Mouse (Mus musculus) bone marrow macrophage, adult 2 months (primary cell): ENCODE data around the gene C1qtnf12. TPM values are rescaled to one million over a fixed set of nuclear protein-coding genes. Genes with fewer than 3 reads are reported as not detected.

Experiments
- H3K27ac ChIP-seq: 2 replicates; pipeline ENCODE4 v1.5.1; 2012; ENCODE audit warnings: low read depth, low read length; ENCODE audit not compliant: insufficient read depth
- H3K4me1 ChIP-seq: 2 replicates; pipeline ENCODE4 v1.6.1; 2012; ENCODE audit warnings: low read length; ENCODE audit not compliant: control insufficient read depth, insufficient read depth
- H3K4me3 ChIP-seq: 2 replicates; pipeline ENCODE4 v1.5.1; 2012; ENCODE audit warnings: mild to moderate bottlenecking, low read length, moderate library complexity; ENCODE audit not compliant: insufficient read depth
- CTCF ChIP-seq: IDR thresholded peaks from 2 replicates; pipeline ENCODE4 v1.5.1; 2012; ENCODE audit warnings: low read depth, mild to moderate bottlenecking, low read length, moderate library complexity
- POLR2A ChIP-seq: IDR thresholded peaks from 2 replicates; pipeline ENCODE4 v1.6.1; 2012; ENCODE audit warnings: mild to moderate bottlenecking, low read depth, low read length, borderline replicate concordance
- polyA plus RNA-seq: library from polyadenylated mRNA; stranded (reverse); fragments of >200 nt; gene quantifications from 2 replicates; pipeline ENCODE4 v1.2.4, GENCODE M21; 2012; ENCODE audit not compliant: missing spikeins, insufficient read depth, insufficient read length

C1qtnf12 gene
- polyA plus RNA-seq, 1 experiment = 32.4 TPM

- Histone ChIP-seq H3K4me1 (peaks cover 13% of the 10 kb centered on the region), H3K4me3 (peak overlapping the region; percentile 93), H3K27ac (peak overlapping the region; percentile 98)
- peak; percentile 27; the same call in 1 of the 2 replicates for TF ChIP-seq POLR2A
- TF ChIP-seq CTCF = no peak
Measured at GRCm38 (mm10) chr4:155992906-155993547, 30.9 kb downstream of the C1qtnf12 start.

GRCm38 (mm10) chr4:155993606-155994005 lies 31.5 kb downstream of the C1qtnf12 start:
- peak overlapping the region; percentile 98 for H3K27ac ChIP-seq
- H3K4me3 ChIP-seq = peak overlapping the region; percentile 93
- no peak for TF ChIP-seq CTCF
- no peak for TF ChIP-seq POLR2A
- H3K4me1 ChIP-seq = peaks cover 13% of the 10 kb centered on the region

- Histone ChIP-seq H3K4me3 (no peak overlapping the region), H3K27ac (no peak overlapping the region), H3K4me1 (no peaks in the 10 kb centered on the region)
- TF ChIP-seq POLR2A = no peak
- TF ChIP-seq CTCF = no peak
Measured at GRCm38 (mm10) chr4:156004109-156004508, 42.0 kb downstream of the C1qtnf12 start.

GRCm38 (mm10) chr4:156008369-156008768 lies 46.3 kb downstream of the C1qtnf12 start:
- H3K4me3 ChIP-seq = no peak overlapping the region
- H3K4me1 ChIP-seq = no peaks in the 10 kb centered on the region
- TF ChIP-seq POLR2A = no peak
- no peak for TF ChIP-seq CTCF
- H3K27ac ChIP-seq = no peak overlapping the region

- no peak within 1 kb of the TSS for H3K27ac ChIP-seq
- TF ChIP-seq POLR2A = no peak
- no peak for TF ChIP-seq CTCF
- no peak within 1 kb of the TSS for H3K4me3 ChIP-seq
- no peaks in the 10 kb centered on the region for H3K4me1 ChIP-seq
Measured at GRCm38 (mm10) chr4:156013637-156014036, 51.5 kb downstream of the C1qtnf12 start, which contains the start of gene Tnfrsf4. TSS of gene Tnfrsf4 (plus strand) at chr4:156013843.

- no peaks in the 10 kb centered on the region for H3K4me1 ChIP-seq
- TF ChIP-seq CTCF (no peak), POLR2A (no peak)
- no peak overlapping the region for H3K4me3 ChIP-seq
- H3K27ac ChIP-seq = no peak overlapping the region
Measured at GRCm38 (mm10) chr4:156014436-156014835, 52.3 kb downstream of the C1qtnf12 start.

Other genes starting within 250 kb of the C1qtnf12 start
- gene Tmem240, start 227.5 kb upstream of the C1qtnf12 start, polyA plus RNA-seq = 1.3 and 1.4 TPM in 2 replicates
- gene Atad3a, start 201.2 kb upstream of the C1qtnf12 start, polyA plus RNA-seq = 13.6 and 19.1 TPM in 2 replicates
- gene Vwa1, start 187.6 kb upstream of the C1qtnf12 start, polyA plus RNA-seq = not detected in 2 replicates
- gene Tmem88b, start 176.4 kb upstream of the C1qtnf12 start, polyA plus RNA-seq = 0.23 TPM in 1 of 2 replicates, not detected in the other
- gene Ankrd65, start 171.9 kb upstream of the C1qtnf12 start, polyA plus RNA-seq = not detected in 2 replicates
- 81.6 and 99.5 TPM in 2 replicates for gene Mrpl20, start 159.4 kb upstream of the C1qtnf12 start, polyA plus RNA-seq
- 100 and 112 TPM in 2 replicates for gene Ccnl2, start 149.8 kb upstream of the C1qtnf12 start, polyA plus RNA-seq
- 99.3 and 105 TPM in 2 replicates for gene Aurkaip1, start 131.0 kb upstream of the C1qtnf12 start, polyA plus RNA-seq
- 1.2 and 2.7 TPM in 2 replicates for gene Mxra8, start 122.6 kb upstream of the C1qtnf12 start, polyA plus RNA-seq
- 20.9 and 27.3 TPM in 2 replicates for gene Dvl1, start 114.9 kb upstream of the C1qtnf12 start, polyA plus RNA-seq
- 0.62 and 0.68 TPM in 2 replicates for gene Tas1r3, start 99.0 kb upstream of the C1qtnf12 start, polyA plus RNA-seq
- 11.6 and 13.9 TPM in 2 replicates for gene Cptp, start 92.9 kb upstream of the C1qtnf12 start, polyA plus RNA-seq
- 21.4 and 23.0 TPM in 2 replicates for gene Ints11, start 92.8 kb upstream of the C1qtnf12 start, polyA plus RNA-seq
- 10.7 and 13.2 TPM in 2 replicates for gene Pusl1, start 70.5 kb upstream of the C1qtnf12 start, polyA plus RNA-seq
- gene Acap3, start 70.5 kb upstream of the C1qtnf12 start, polyA plus RNA-seq = 15.8 and 18.1 TPM in 2 replicates
- 78.3 and 85.9 TPM in 2 replicates for gene Ube2j2, start 18.5 kb upstream of the C1qtnf12 start, polyA plus RNA-seq
- 1.7 and 2.3 TPM in 2 replicates for gene B3galt6, start 30.3 kb downstream of the C1qtnf12 start, polyA plus RNA-seq
- gene Sdf4, start 30.6 kb downstream of the C1qtnf12 start, polyA plus RNA-seq = 197 and 213 TPM in 2 replicates
- gene Tnfrsf4, start 51.5 kb downstream of the C1qtnf12 start, polyA plus RNA-seq = 1.5 and 1.7 TPM in 2 replicates
- gene Tnfrsf18, start 63.8 kb downstream of the C1qtnf12 start, polyA plus RNA-seq = not detected in 2 replicates
- gene Ttll10, start 97.1 kb downstream of the C1qtnf12 start, polyA plus RNA-seq = not detected in 2 replicates
- 18.3 and 20.3 TPM in 2 replicates for gene 9430015G10Rik, start 147.7 kb downstream of the C1qtnf12 start, polyA plus RNA-seq
- gene Rnf223, start 168.2 kb downstream of the C1qtnf12 start, polyA plus RNA-seq = 0.28 TPM in 1 of 2 replicates, not detected in the other
- 24.0 and 25.1 TPM in 2 replicates for gene Agrn, start 235.2 kb downstream of the C1qtnf12 start, polyA plus RNA-seq
- gene Isg15, start 238.5 kb downstream of the C1qtnf12 start, polyA plus RNA-seq = 76.8 and 96.9 TPM in 2 replicates
- 1.2 and 1.6 TPM in 2 replicates for gene AW011738, start 241.0 kb downstream of the C1qtnf12 start, polyA plus RNA-seq